In genomic region chr8:107056973-107057369, GRCm38 (mm10) we compare ENCODE assay signal across 8 mouse cellular contexts. TPM values are rescaled to one million over a fixed set of nuclear protein-coding genes. Genes with fewer than 3 reads are reported as not detected.
DNase-seq lines count a peak whose midpoint lies in the region; ATAC-seq and TF ChIP-seq lines count a peak whose summit lies in the region.

No protein-coding gene starts in this region.

- under 1% methylated on average over 33 of the region's 33 CpGs for WGBS in heart, embryonic 12.5 days
- 2% methylated on average over 33 of the region's 33 CpGs for whole genome bisulfite sequencing in forebrain, embryonic 11.5 days
- WGBS in liver, embryonic 12.5 days (ENCODE audit: insufficient replicate concordance), result under 1% methylated on average over 33 of the region's 33 CpGs

- intact Hi-C loops in heart, postnatal 10 days (cut with DNase I), result no loop called here

- H3K9ac ChIP-seq in heart, embryonic 12.5 days, result peak overlapping the region; percentile 80
- H3K9ac ChIP-seq in ES-Bruce4 (ENCODE audit: low read depth, poor library complexity, severe bottlenecking), result peak overlapping the region; percentile 71
- peak overlapping the region; percentile 71 for H3K9ac ChIP-seq in forebrain, embryonic 11.5 days (ENCODE audit: low read length)
- H3K9ac ChIP-seq in liver, embryonic 12.5 days, result peak overlapping the region; percentile 91

- H3K4me2 ChIP-seq in heart, embryonic 12.5 days, result peak overlapping the region; percentile 94
- peak overlapping the region; percentile 92 for H3K4me2 ChIP-seq in forebrain, embryonic 11.5 days (ENCODE audit: low read depth, low read length, severe bottlenecking)
- H3K4me2 ChIP-seq in liver, embryonic 12.5 days, result peak overlapping the region; percentile 91

- H3K36me3 ChIP-seq in heart, embryonic 12.5 days, result peaks cover 45% of the 10 kb centered on the region
- peaks cover 50% of the 10 kb centered on the region for H3K36me3 ChIP-seq in ES-Bruce4 (ENCODE audit: control insufficient read depth, insufficient read depth, low read length, poor library complexity, severe bottlenecking)
- peaks cover 15% of the 10 kb centered on the region; the same call in 1 of the 2 replicates for H3K36me3 ChIP-seq in forebrain, embryonic 11.5 days (ENCODE audit: control insufficient read depth, insufficient read depth, low read length)
- peaks cover 63% of the 10 kb centered on the region for H3K36me3 ChIP-seq in liver, embryonic 12.5 days

- no peaks in the 10 kb centered on the region for H3K27me3 ChIP-seq in heart, embryonic 12.5 days (replicated peaks)
- no peaks in the 10 kb centered on the region for H3K27me3 ChIP-seq in ES-Bruce4 (ENCODE audit: control insufficient read depth, insufficient read depth, low read length, poor library complexity, severe bottlenecking)
- H3K27me3 ChIP-seq in forebrain, embryonic 11.5 days (ENCODE audit: control insufficient read depth, insufficient read depth, low read length), result no peaks in the 10 kb centered on the region
- no peaks in the 10 kb centered on the region for H3K27me3 ChIP-seq in liver, embryonic 12.5 days (replicated peaks)

- peak overlapping the region; percentile 74 for H3K4me3 ChIP-seq in heart, embryonic 12.5 days
- peak overlapping the region; percentile 94 for H3K4me3 ChIP-seq in ES-Bruce4 (ENCODE audit: low read depth, low read length)
- peak overlapping the region; percentile 99 for H3K4me3 ChIP-seq in forebrain, embryonic 11.5 days (ENCODE audit: low read depth, low read length)
- H3K4me3 ChIP-seq in liver, embryonic 12.5 days, result peak overlapping the region; percentile 96

- no peak for DNase-seq in heart, postnatal 10 days
- DNase-seq in forebrain, embryonic 11.5 days (ENCODE audit: low spot score), result no peak
- DNase-seq in adrenal gland, postnatal 25 days, result no peak
- no peak for DNase-seq in layer of hippocampus, adult 9-10 months (ENCODE audit: low spot score)
- DNase-seq in spleen, postnatal 10 days (ENCODE audit: low spot score in 2 of 2), result no peak

- H3K4me1 ChIP-seq in heart, embryonic 12.5 days (replicated peaks), result peaks cover 22% of the 10 kb centered on the region
- H3K4me1 ChIP-seq in ES-Bruce4 (ENCODE audit: control insufficient read depth, insufficient read depth, low read length), result no peaks in the 10 kb centered on the region
- peaks cover 5% of the 10 kb centered on the region; the same call in 1 of the 2 replicates for H3K4me1 ChIP-seq in forebrain, embryonic 11.5 days (replicated peaks; ENCODE audit: control insufficient read depth, insufficient read depth, low read length)
- peaks cover 31% of the 10 kb centered on the region for H3K4me1 ChIP-seq in liver, embryonic 12.5 days

- peak; percentile 56 for ATAC-seq in heart, embryonic 12.5 days (ENCODE audit: insufficient number of reproducible peaks, low FRiP score)
- peak; percentile 77; the same call in 1 of the 2 replicates for ATAC-seq in forebrain, embryonic 11.5 days (replicated peaks; ENCODE audit: low FRiP score)
- peak; percentile 51 for ATAC-seq in liver, embryonic 12.5 days

- peak overlapping the region; percentile 27; the same call in 1 of the 2 replicates for H3K27ac ChIP-seq in heart, embryonic 12.5 days (ENCODE audit: poor library complexity, severe bottlenecking)
- 0 out of 2 replicates have a peak overlapping the region, but pooled peaks have one; percentile 3 for H3K27ac ChIP-seq in ES-Bruce4 (ENCODE audit: insufficient read depth, low read length)
- H3K27ac ChIP-seq in forebrain, embryonic 11.5 days (ENCODE audit: low read depth, low read length), result no peak overlapping the region
- H3K27ac ChIP-seq in liver, embryonic 12.5 days, result peak overlapping the region; percentile 60

- no peak for TF ChIP-seq CTCF in ES-Bruce4 (IDR thresholded peaks at IDR 0.05; ENCODE audit: low read depth, low read length)

- TF ChIP-seq POLR2A in ES-Bruce4 (IDR thresholded peaks at IDR 0.05; ENCODE audit: insufficient read depth, low read length), result no peak

- no peaks in the 10 kb centered on the region for H3K9me3 ChIP-seq in heart, embryonic 12.5 days (replicated peaks)
- no peaks in the 10 kb centered on the region for H3K9me3 ChIP-seq in ES-Bruce4 (replicated peaks; ENCODE audit: control insufficient read depth, insufficient read depth, low read length, poor library complexity, severe bottlenecking)
- H3K9me3 ChIP-seq in forebrain, embryonic 11.5 days (ENCODE audit: control insufficient read depth, low read length), result no peaks in the 10 kb centered on the region
- H3K9me3 ChIP-seq in liver, embryonic 12.5 days (replicated peaks), result no peaks in the 10 kb centered on the region; the same call in 1 of the 2 replicates

- TF ChIP-seq EP300 in ES-Bruce4 (IDR thresholded peaks at IDR 0.05; ENCODE audit: insufficient read depth, low read depth, low read length), result no peak

RNA-seq across cellular contexts. Expression of gene Nip7, which starts 0.3 kb away (rescaled TPM):
- polyA plus RNA-seq in heart, embryonic 12.5 days (2016; fragmentation: Nextera tagmentation; extraction: Ambion mirVana), result 54.0 and 55.8 TPM in 2 replicates
- total RNA-seq in heart, postnatal 10 days (2021), result 10 to 100 TPM; 24.9 to 28.8 TPM
- polyA plus RNA-seq in ES-Bruce4 (2011; ENCODE audit: insufficient read depth, insufficient read length, low read depth, missing spikeins), result 130 and 156 TPM in 2 replicates
- 99.7 and 101 TPM in 2 replicates for polyA plus RNA-seq in forebrain, embryonic 11.5 days (2014; fragmentation: Nextera tagmentation; extraction: Ambion mirVana)
- polyA plus RNA-seq in liver, embryonic 12.5 days (2016; fragmentation: Nextera tagmentation; extraction: Ambion mirVana), result 83.4 and 83.8 TPM in 2 replicates
- total RNA-seq in adrenal gland, postnatal 25 days (2021), result 44.8 and 45.7 TPM in 2 replicates

RNA-seq across cellular contexts. Expression of gene Cog8, which starts 0.5 kb away (rescaled TPM):
- polyA plus RNA-seq in heart, embryonic 12.5 days (2016; fragmentation: Nextera tagmentation; extraction: Ambion mirVana), result 31.4 and 31.8 TPM in 2 replicates
- total RNA-seq in heart, postnatal 10 days (2021), result 10 to 100 TPM; 18.9 to 22.1 TPM
- polyA plus RNA-seq in ES-Bruce4 (2011; ENCODE audit: insufficient read depth, insufficient read length, low read depth, missing spikeins), result 20.0 and 21.4 TPM in 2 replicates
- polyA plus RNA-seq in forebrain, embryonic 11.5 days (2014; fragmentation: Nextera tagmentation; extraction: Ambion mirVana), result 43.3 and 43.8 TPM in 2 replicates
- polyA plus RNA-seq in liver, embryonic 12.5 days (2016; fragmentation: Nextera tagmentation; extraction: Ambion mirVana), result 31.2 and 32.2 TPM in 2 replicates
- total RNA-seq in adrenal gland, postnatal 25 days (2021), result 47.9 and 48.6 TPM in 2 replicates

RNA-seq across cellular contexts. Expression of gene Tmed6, which starts 8.5 kb away (rescaled TPM):
- not detected in 2 replicates for polyA plus RNA-seq in heart, embryonic 12.5 days (2016; fragmentation: Nextera tagmentation; extraction: Ambion mirVana)
- total RNA-seq in heart, postnatal 10 days (2021), result not detected
- polyA plus RNA-seq in ES-Bruce4 (2011; ENCODE audit: insufficient read depth, insufficient read length, low read depth, missing spikeins), result not detected in 2 replicates
- not detected in 2 replicates for polyA plus RNA-seq in forebrain, embryonic 11.5 days (2014; fragmentation: Nextera tagmentation; extraction: Ambion mirVana)
- polyA plus RNA-seq in liver, embryonic 12.5 days (2016; fragmentation: Nextera tagmentation; extraction: Ambion mirVana), result 5.6 and 5.7 TPM in 2 replicates
- total RNA-seq in adrenal gland, postnatal 25 days (2021), result not detected in 2 replicates

RNA-seq across cellular contexts. Expression of gene Pdf, which starts 8.6 kb away (rescaled TPM):
- polyA plus RNA-seq in heart, embryonic 12.5 days (2016; fragmentation: Nextera tagmentation; extraction: Ambion mirVana), result 48.0 and 49.0 TPM in 2 replicates
- 10 to 100 TPM; 43.4 to 53.1 TPM for total RNA-seq in heart, postnatal 10 days (2021)
- polyA plus RNA-seq in ES-Bruce4 (2011; ENCODE audit: insufficient read depth, insufficient read length, low read depth, missing spikeins), result 3.3 and 5.7 TPM in 2 replicates
- polyA plus RNA-seq in forebrain, embryonic 11.5 days (2014; fragmentation: Nextera tagmentation; extraction: Ambion mirVana), result 47.1 and 48.3 TPM in 2 replicates
- 30.1 and 35.4 TPM in 2 replicates for polyA plus RNA-seq in liver, embryonic 12.5 days (2016; fragmentation: Nextera tagmentation; extraction: Ambion mirVana)
- 41.0 and 63.8 TPM in 2 replicates for total RNA-seq in adrenal gland, postnatal 25 days (2021)

RNA-seq across cellular contexts. Expression of gene Vps4a, which starts 25.9 kb away (rescaled TPM):
- 50.9 and 53.0 TPM in 2 replicates for polyA plus RNA-seq in heart, embryonic 12.5 days (2016; fragmentation: Nextera tagmentation; extraction: Ambion mirVana)
- 10 to 100 TPM; 59.8 to 61.4 TPM for total RNA-seq in heart, postnatal 10 days (2021)
- polyA plus RNA-seq in ES-Bruce4 (2011; ENCODE audit: insufficient read depth, insufficient read length, low read depth, missing spikeins), result 27.4 and 28.1 TPM in 2 replicates
- 84.9 and 85.5 TPM in 2 replicates for polyA plus RNA-seq in forebrain, embryonic 11.5 days (2014; fragmentation: Nextera tagmentation; extraction: Ambion mirVana)
- polyA plus RNA-seq in liver, embryonic 12.5 days (2016; fragmentation: Nextera tagmentation; extraction: Ambion mirVana), result 32.8 and 33.7 TPM in 2 replicates
- 78.7 and 102 TPM in 2 replicates for total RNA-seq in adrenal gland, postnatal 25 days (2021)
